In the genomic region with DNA sequence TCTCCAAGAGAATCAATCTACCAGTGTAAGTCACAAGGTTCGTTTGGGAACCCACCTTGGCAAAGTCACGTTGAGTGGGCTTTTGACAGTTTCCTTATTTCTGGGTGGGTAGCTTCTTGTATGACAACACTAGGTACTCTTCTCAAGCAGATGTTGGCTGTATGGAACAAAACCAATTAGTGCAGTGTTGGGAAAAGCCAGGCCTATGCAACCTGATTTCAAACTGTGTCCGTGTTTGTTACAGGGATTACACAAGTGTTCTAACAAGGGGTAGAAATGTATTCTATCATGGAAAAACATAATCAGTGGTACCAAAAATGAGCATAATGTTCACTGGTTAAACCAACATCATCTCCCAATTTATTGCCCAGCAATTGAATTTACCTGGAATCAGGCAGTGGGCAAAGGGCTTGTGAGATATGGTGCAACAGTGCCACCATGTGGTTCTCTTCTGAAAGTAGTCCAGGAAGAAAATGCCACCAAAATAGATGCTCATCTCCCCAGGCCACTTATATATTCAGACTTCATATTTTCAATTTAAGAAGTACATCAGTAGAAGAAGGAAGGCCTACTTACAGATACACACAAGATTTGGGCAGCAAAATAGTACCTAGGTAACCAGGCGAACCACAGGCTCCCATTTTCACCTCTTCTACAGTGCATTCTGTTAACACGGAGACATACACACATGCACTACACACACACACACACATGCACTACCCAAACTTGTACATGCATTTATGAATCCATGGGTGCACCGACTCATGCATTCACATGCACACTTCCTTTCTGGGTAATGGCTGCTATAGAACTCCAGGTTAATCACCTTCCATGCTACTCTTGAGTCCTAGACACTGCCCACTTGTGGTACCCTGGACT, we compare ENCODE assay signal across 8 mouse cellular contexts.
A peak's percentile ranks its signal among the peaks of the same experiment; 100 is the strongest.
DNase-seq lines count a peak whose midpoint lies in the region; ATAC-seq and TF ChIP-seq lines count a peak whose summit lies in the region.

No protein-coding gene starts in this region.

- no peak for TF ChIP-seq POLR2A in lung, adult 2 months (IDR thresholded peaks at IDR 0.05; ENCODE audit: borderline replicate concordance, extremely low read depth, low read depth, low read length)

- H3K9me3 ChIP-seq in embryonic facial prominence, embryonic 14.5 days (ENCODE audit: control insufficient read depth, low read length) = no peaks in the 10 kb centered on the region
- no peaks in the 10 kb centered on the region for H3K9me3 ChIP-seq in stomach, postnatal 0 days (ENCODE audit: control insufficient read depth, low read length)

- no peak overlapping the region for H3K27ac ChIP-seq in embryonic facial prominence, embryonic 14.5 days (replicated peaks; ENCODE audit: low read depth, low read length)
- H3K27ac ChIP-seq in stomach, postnatal 0 days (replicated peaks) = no peak overlapping the region

- H3K4me1 ChIP-seq in lung, adult 2 months (ENCODE audit: control insufficient read depth, insufficient read depth, low read length) = no peaks in the 10 kb centered on the region
- H3K4me1 ChIP-seq in embryonic facial prominence, embryonic 14.5 days (ENCODE audit: control insufficient read depth, insufficient read depth, low read length) = no peaks in the 10 kb centered on the region
- no peaks in the 10 kb centered on the region for H3K4me1 ChIP-seq in stomach, postnatal 0 days (replicated peaks; ENCODE audit: control insufficient read depth, insufficient read depth)

- TF ChIP-seq EP300 in stomach, postnatal 0 days (optimal IDR thresholded peaks at IDR 0.05) = no peak

- peak; percentile 15; the same call in 1 of the 2 replicates for TF ChIP-seq CTCF in lung, adult 2 months (IDR thresholded peaks at IDR 0.05; ENCODE audit: insufficient read depth, low read length)
- peak; percentile 78 for TF ChIP-seq CTCF in stomach, postnatal 0 days (IDR thresholded peaks at IDR 0.05; ENCODE audit: low read depth)

- no peaks in the 10 kb centered on the region for H3K36me3 ChIP-seq in embryonic facial prominence, embryonic 14.5 days (ENCODE audit: control insufficient read depth, insufficient read depth, low read length)
- H3K36me3 ChIP-seq in stomach, postnatal 0 days (ENCODE audit: control insufficient read depth, insufficient read depth, low read length) = no peaks in the 10 kb centered on the region

- 65% methylated on average over 6 of the region's 6 CpGs for WGBS in lung, adult 2 months
- WGBS in embryonic facial prominence, embryonic 14.5 days = 70% methylated on average over 6 of the region's 6 CpGs
- 75% methylated on average over 6 of the region's 6 CpGs for WGBS in stomach, postnatal 0 days

- H3K27me3 ChIP-seq in embryonic facial prominence, embryonic 14.5 days (replicated peaks; ENCODE audit: control insufficient read depth, insufficient read depth, low read length) = no peaks in the 10 kb centered on the region
- no peaks in the 10 kb centered on the region for H3K27me3 ChIP-seq in stomach, postnatal 0 days (ENCODE audit: control insufficient read depth, insufficient read depth, low read length)

- ATAC-seq in embryonic facial prominence, embryonic 14.5 days (ENCODE audit: low read depth) = no peak
- no peak for ATAC-seq in stomach, postnatal 0 days (ENCODE audit: low FRiP score, low TSS enrichment)

- H3K4me2 ChIP-seq in embryonic facial prominence, embryonic 14.5 days (ENCODE audit: low read depth, low read length) = no peak overlapping the region
- H3K4me2 ChIP-seq in stomach, postnatal 0 days (replicated peaks; ENCODE audit: low read depth) = no peak overlapping the region

- no peak overlapping the region for H3K9ac ChIP-seq in embryonic facial prominence, embryonic 14.5 days (ENCODE audit: low read depth, low read length)
- no peak overlapping the region for H3K9ac ChIP-seq in stomach, postnatal 0 days (ENCODE audit: low read length)

- no peak for DNase-seq in lung, adult 2 months
- DNase-seq in lung, adult 18-20 months = no peak
- DNase-seq in adrenal gland, postnatal 36 days = peak; percentile 9 to 23
- peak; percentile 74 for DNase-seq in embryonic facial prominence, embryonic 14.5 days (ENCODE audit: low spot score)
- DNase-seq in kidney, postnatal 10 days = peak; percentile 58
- DNase-seq in lung, postnatal 10 days = peak; percentile 23
- peak; percentile 31 for DNase-seq in stomach, postnatal 0 days (ENCODE audit: low spot score)
- no peak for DNase-seq in spleen, postnatal 4 days (ENCODE audit: low spot score in 2 of 2)

- no peak overlapping the region for H3K4me3 ChIP-seq in lung, adult 2 months (replicated peaks; ENCODE audit: extremely low read depth, low read depth, low read length)
- no peak overlapping the region for H3K4me3 ChIP-seq in embryonic facial prominence, embryonic 14.5 days (ENCODE audit: low read depth, low read length)
- H3K4me3 ChIP-seq in stomach, postnatal 0 days (ENCODE audit: low read depth, low read length) = no peak overlapping the region

Comparison
In these comparisons a context has a peak if more than half of its experiments do, and no peak if none do; other contexts are left out.
1. DNase-seq: peak in adrenal gland, postnatal 36 days (2 of 2), embryonic facial prominence, embryonic 14.5 days (single experiment), kidney, postnatal 10 days (single experiment), lung, postnatal 10 days (single experiment) and stomach, postnatal 0 days (single experiment); none in lung, adult 2 months (single experiment), lung, adult 18-20 months (0 of 2) and spleen, postnatal 4 days (0 of 2).